Mouse (Mus musculus) liver, adult 2 months (tissue): ENCODE data around the gene Tmigd3. TPM values are rescaled to one million over a fixed set of nuclear protein-coding genes. Genes with fewer than 3 reads are reported as not detected.

Source experiments
- DNase-seq: peaks from one replicate; pipeline ENCODE4 v3.0.0-alpha.2; 2011; ENCODE audit warnings: low read depth, low spot score; ENCODE audit errors: extremely low read depth
- H3K27ac ChIP-seq: fragments of 200-500 bp; replicated peaks from 2 replicates; pipeline ENCODE4 v1.5.1; 2012; ENCODE audit warnings: low read depth, mild to moderate bottlenecking, control low read depth, inconsistent platforms, low read length; ENCODE audit not compliant: insufficient read depth
- H3K27me3 ChIP-seq: fragments of 200-500 bp; 2 replicates; pipeline ENCODE4 v1.6.1; 2012; ENCODE audit warnings: mild to moderate bottlenecking, moderate library complexity, low read length, inconsistent platforms; ENCODE audit not compliant: control insufficient read depth, insufficient read depth
- H3K36me3 ChIP-seq: fragments of 200-500 bp; 2 replicates; pipeline ENCODE4 v1.6.1; 2012; ENCODE audit warnings: low read length, inconsistent platforms; ENCODE audit not compliant: control insufficient read depth, insufficient read depth
- H3K4me1 ChIP-seq: fragments of 200-500 bp; 2 replicates; pipeline ENCODE4 v1.6.1; 2011; ENCODE audit warnings: low read length; ENCODE audit not compliant: control insufficient read depth, insufficient read depth
- H3K4me3 ChIP-seq: fragments of 200-500 bp; 2 replicates; pipeline ENCODE4 v1.5.1; 2011; ENCODE audit warnings: low read depth, mild to moderate bottlenecking, control low read depth, low read length, moderate library complexity; ENCODE audit not compliant: insufficient read depth
- H3K79me2 ChIP-seq: fragments of 200-500 bp; 2 replicates; pipeline ENCODE4 v1.6.1; 2012; ENCODE audit warnings: inconsistent platforms, mild to moderate bottlenecking, low read length, moderate library complexity; ENCODE audit not compliant: control insufficient read depth, insufficient read depth
- H3K9ac ChIP-seq: fragments of 200-500 bp; 2 replicates; pipeline ENCODE4 v1.6.1; 2012; ENCODE audit warnings: low read depth, mild to moderate bottlenecking, control low read depth, inconsistent platforms, low read length
- CTCF ChIP-seq: fragments of 200-500 bp; IDR thresholded peaks from 2 replicates; pipeline ENCODE4 v1.5.1; 2011; ENCODE audit warnings: low read depth, low read length, control low read depth
- POLR2A ChIP-seq: fragments of 200-500 bp; IDR thresholded peaks from 2 replicates; pipeline ENCODE4 v1.6.1; 2011; ENCODE audit warnings: low read length, control low read depth; ENCODE audit not compliant: insufficient read depth; ENCODE audit errors: extremely low read depth
- WGBS: fragments of 180-500 bp; shearing (Covaris S2); methylation state at CpG from one replicate; pipeline ENCODE4 v1.1.7; 2018; 5-methylcytosine and 5-hydroxymethylcytosine counted together
- polyA plus RNA-seq: library from polyadenylated mRNA; depleted of rRNA; stranded (reverse); fragments of >200 nt; gene quantifications from 2 replicates; pipeline ENCODE4 v1.2.3, GENCODE M21; 2012
- total RNA-seq: library from RNA; depleted of rRNA; stranded (reverse); fragments of >200 nt; gene quantifications from 2 replicates; pipeline ENCODE4 v1.2.3, GENCODE M21; 2014

The Tmigd3 gene
- total and polyA plus RNA-seq, 2 experiments, result 0.12 TPM; not detected in 1

GRCm38 (mm10) chr3:105831584-105831983 lies 39.1 kb upstream of the Tmigd3 start:
- WGBS, result over 99% methylated on average over 3 of the region's 3 CpGs
- TF ChIP-seq CTCF, result no peak
- no peak for TF ChIP-seq POLR2A
- no peak overlapping the region for H3K27ac ChIP-seq

GRCm38 (mm10) chr3:105835875-105836274 lies 34.8 kb upstream of the Tmigd3 start:
- no peaks in the 10 kb centered on the region for H3K4me1 ChIP-seq
- 86% methylated on average over 3 of the region's 3 CpGs for WGBS
- H3K36me3 ChIP-seq, result no peaks in the 10 kb centered on the region
- no peaks in the 10 kb centered on the region for H3K79me2 ChIP-seq
- no peak overlapping the region for H3K9ac ChIP-seq
- TF ChIP-seq CTCF (no peak), POLR2A (no peak)
- DNase-seq, result no peak
- no peak overlapping the region for H3K27ac ChIP-seq
- H3K4me3 ChIP-seq, result no peak overlapping the region
- no peaks in the 10 kb centered on the region for H3K27me3 ChIP-seq

More at GRCm38 (mm10) chr3:105831584-105831983, 39.1 kb upstream of the Tmigd3 start:
- Histone ChIP-seq H3K9ac (no peak overlapping the region), H3K36me3 (no peaks in the 10 kb centered on the region), H3K27me3 (no peaks in the 10 kb centered on the region), H3K79me2 (no peaks in the 10 kb centered on the region), H3K4me1 (no peaks in the 10 kb centered on the region), H3K4me3 (no peak overlapping the region)
- no peak for DNase-seq

GRCm38 (mm10) chr3:105836883-105837282 lies 33.8 kb upstream of the Tmigd3 start:
- whole genome bisulfite sequencing, result 92% methylated on average over 3 of the region's 3 CpGs
- H3K4me3 ChIP-seq, result no peak overlapping the region
- no peaks in the 10 kb centered on the region for H3K36me3 ChIP-seq
- TF ChIP-seq POLR2A, result no peak
- no peak overlapping the region for H3K9ac ChIP-seq
- no peak overlapping the region for H3K27ac ChIP-seq
- no peak for DNase-seq
- H3K4me1 ChIP-seq, result no peaks in the 10 kb centered on the region
- H3K27me3 ChIP-seq, result no peaks in the 10 kb centered on the region
- no peaks in the 10 kb centered on the region for H3K79me2 ChIP-seq

GRCm38 (mm10) chr3:105838655-105839054 lies 32.0 kb upstream of the Tmigd3 start:
- TF ChIP-seq POLR2A (no peak), CTCF (no peak)
- H3K27me3 ChIP-seq, result no peaks in the 10 kb centered on the region
- no peak overlapping the region for H3K27ac ChIP-seq
- 79% methylated on average over 3 of the region's 3 CpGs for WGBS
- no peak overlapping the region for H3K4me3 ChIP-seq
- H3K36me3 ChIP-seq, result no peaks in the 10 kb centered on the region
- DNase-seq, result no peak
- no peak overlapping the region for H3K9ac ChIP-seq
- H3K79me2 ChIP-seq, result no peaks in the 10 kb centered on the region
- no peaks in the 10 kb centered on the region for H3K4me1 ChIP-seq

DNA sequence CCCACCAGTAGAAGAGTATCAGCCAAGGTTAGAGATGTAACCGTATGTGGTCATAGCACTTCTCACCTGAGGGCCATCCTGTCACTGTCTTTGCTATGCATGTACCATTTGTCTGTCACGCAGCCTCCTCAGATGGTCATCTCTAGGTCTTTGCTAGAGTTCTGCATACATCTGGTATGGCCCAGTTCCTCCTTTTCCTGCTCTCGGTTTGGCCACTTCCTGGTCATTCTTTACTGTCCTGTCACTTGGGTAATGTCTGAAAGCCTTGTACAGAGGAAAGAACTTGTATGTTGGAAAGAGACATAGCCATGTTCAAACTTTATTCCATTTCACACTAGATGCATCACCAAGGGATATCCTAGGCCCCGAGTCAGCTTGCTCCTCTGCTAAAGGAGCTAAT lies 30.9 kb upstream of the Tmigd3 start:
- no peaks in the 10 kb centered on the region for H3K79me2 ChIP-seq
- no peak for DNase-seq
- H3K4me1 ChIP-seq, result no peaks in the 10 kb centered on the region
- no peak overlapping the region for H3K4me3 ChIP-seq
- WGBS, result 85% methylated on average over 4 of the region's 4 CpGs
- no peaks in the 10 kb centered on the region for H3K36me3 ChIP-seq
- no peaks in the 10 kb centered on the region for H3K27me3 ChIP-seq
- H3K27ac ChIP-seq, result no peak overlapping the region
- TF ChIP-seq POLR2A, result no peak
- TF ChIP-seq CTCF, result no peak
- no peak overlapping the region for H3K9ac ChIP-seq

DNA sequence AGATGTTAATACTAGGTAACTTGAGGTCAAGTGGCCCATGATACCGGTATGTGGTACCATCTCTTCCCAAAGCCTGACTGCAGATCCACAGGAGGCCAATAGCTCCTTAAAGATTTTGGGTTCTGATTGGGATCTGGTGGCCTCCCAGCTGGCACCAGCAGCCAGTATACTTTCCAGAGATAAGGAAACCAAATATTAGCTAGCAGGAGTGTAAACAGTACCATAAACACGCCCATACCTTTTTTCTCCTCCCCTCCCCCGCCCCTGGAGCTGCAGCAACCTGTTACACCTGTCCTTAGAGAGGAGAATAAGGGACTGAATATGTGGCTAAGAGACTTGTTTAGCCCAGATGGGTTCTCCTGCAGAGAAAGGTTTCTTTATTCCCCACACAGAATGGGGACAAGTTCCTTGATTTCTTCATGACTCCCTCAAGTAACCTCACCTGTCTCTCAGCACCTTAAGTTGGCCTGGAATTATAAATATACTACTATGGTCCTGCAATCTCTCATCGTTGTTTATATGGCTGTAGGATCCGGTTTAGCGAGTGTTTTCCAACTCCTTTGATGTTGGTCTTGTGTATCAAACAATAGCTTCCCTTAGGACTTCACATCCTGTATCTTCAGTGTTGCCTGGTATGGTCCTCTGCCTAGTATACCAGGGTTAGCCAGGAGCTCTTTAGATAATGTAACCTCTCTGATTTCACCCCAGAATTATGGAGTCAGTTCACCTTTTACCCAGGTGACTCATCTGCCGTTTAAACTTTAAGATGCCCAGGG lies 24.2 kb upstream of the Tmigd3 start:
- Histone ChIP-seq H3K9ac (no peak overlapping the region), H3K27ac (no peak overlapping the region), H3K79me2 (no peaks in the 10 kb centered on the region), H3K4me1 (peaks cover 2% of the 10 kb centered on the region; the same call in 1 of the 2 replicates), H3K36me3 (no peaks in the 10 kb centered on the region), H3K27me3 (no peaks in the 10 kb centered on the region), H3K4me3 (no peak overlapping the region)
- whole genome bisulfite sequencing, result 20% methylated on average over 7 of the region's 7 CpGs
- TF ChIP-seq POLR2A, result no peak
- no peak for TF ChIP-seq CTCF
- peak; percentile 50 for DNase-seq
